Mouse (Mus musculus): ENCODE data around the gene Sptssb. TPM values are rescaled to one million over a fixed set of nuclear protein-coding genes. Genes with fewer than 3 reads are reported as not detected.

Gene Sptssb
- 0.89 and 0.99 TPM in 2 replicates for polyA plus RNA-seq (2014; fragmentation: Nextera tagmentation; extraction: Ambion mirVana)

- H3K4me3 ChIP-seq (ENCODE audit: low read depth, low read length): peak within 1 kb of the TSS; percentile 45
- 2% methylated on average over 24 of the region's 24 CpGs for WGBS (ENCODE audit: insufficient replicate concordance)
- no peaks in the 10 kb centered on the region for H3K9me3 ChIP-seq (replicated peaks; ENCODE audit: control insufficient read depth, low read length)
- H3K27me3 ChIP-seq (ENCODE audit: control insufficient read depth, insufficient read depth, low read length): 0 out of 2 replicates have a peak, but pooled peaks cover 2% of the 10 kb centered on the region
- ATAC-seq (replicated peaks; ENCODE audit: insufficient number of reproducible peaks, low FRiP score, low TSS enrichment): no peak
- H3K4me2 ChIP-seq: peak within 1 kb of the TSS; percentile 80
- H3K4me1 ChIP-seq (ENCODE audit: control insufficient read depth, insufficient read depth, low read length): no peaks in the 10 kb centered on the region
- H3K27ac ChIP-seq (ENCODE audit: low read depth, low read length): no peak within 1 kb of the TSS
- H3K9ac ChIP-seq (ENCODE audit: low read depth, low read length): peak within 1 kb of the TSS; percentile 30; the same call in 1 of the 2 replicates
- no peaks in the 10 kb centered on the region for H3K36me3 ChIP-seq (ENCODE audit: control insufficient read depth, insufficient read depth, low read length)
These were observed at the start of gene Sptssb for GRCm38 (mm10) chr3:69859858-69860588. Sptssb (minus strand) TSS chr3:69859940.

GRCm38 (mm10) chr3:69908074-69908473 is 48.3 kb upstream of the Sptssb start:
- Histone ChIP-seq H3K27me3 (ENCODE audit: control insufficient read depth, insufficient read depth, low read length) (no peaks in the 10 kb centered on the region), H3K9me3 (replicated peaks; ENCODE audit: control insufficient read depth, low read length) (no peaks in the 10 kb centered on the region), H3K9ac (ENCODE audit: low read depth, low read length) (no peak overlapping the region), H3K36me3 (ENCODE audit: control insufficient read depth, insufficient read depth, low read length) (no peaks in the 10 kb centered on the region), H3K27ac (ENCODE audit: low read depth, low read length) (no peak overlapping the region), H3K4me1 (ENCODE audit: control insufficient read depth, insufficient read depth, low read length) (no peaks in the 10 kb centered on the region; the same call in 1 of the 2 replicates), H3K4me3 (ENCODE audit: low read depth, low read length) (no peak overlapping the region), H3K4me2 (no peak overlapping the region)
- WGBS (ENCODE audit: insufficient replicate concordance): 50% methylated on average over 4 of the region's 4 CpGs
- ATAC-seq (replicated peaks; ENCODE audit: insufficient number of reproducible peaks, low FRiP score, low TSS enrichment): no peak

DNA sequence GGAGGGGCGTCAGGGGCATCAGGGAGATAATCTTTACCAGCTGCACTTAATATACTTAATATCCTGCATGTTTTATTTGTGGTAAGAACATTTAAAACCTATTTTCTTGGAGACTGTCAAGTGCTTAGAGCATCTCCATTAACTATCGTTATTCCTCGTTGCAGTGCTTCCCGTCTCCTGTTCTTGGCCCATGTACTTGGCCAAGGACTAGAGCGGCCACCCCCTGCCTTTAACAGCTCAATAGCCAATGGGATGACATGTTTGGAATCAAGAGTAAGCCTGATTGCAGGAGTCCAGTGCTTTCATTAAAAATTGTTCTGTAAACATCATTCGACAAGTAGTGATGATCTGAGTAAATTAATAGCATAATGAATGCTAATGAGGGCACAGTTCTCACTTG is 47.8 kb upstream of the Sptssb start:
- Histone ChIP-seq H3K27ac (ENCODE audit: low read depth, low read length) (no peak overlapping the region), H3K27me3 (ENCODE audit: control insufficient read depth, insufficient read depth, low read length) (no peaks in the 10 kb centered on the region), H3K9ac (ENCODE audit: low read depth, low read length) (no peak overlapping the region), H3K4me3 (ENCODE audit: low read depth, low read length) (no peak overlapping the region), H3K36me3 (ENCODE audit: control insufficient read depth, insufficient read depth, low read length) (no peaks in the 10 kb centered on the region), H3K4me2 (no peak overlapping the region), H3K4me1 (ENCODE audit: control insufficient read depth, insufficient read depth, low read length) (no peaks in the 10 kb centered on the region), H3K9me3 (replicated peaks; ENCODE audit: control insufficient read depth, low read length) (no peaks in the 10 kb centered on the region)
- ATAC-seq (replicated peaks; ENCODE audit: insufficient number of reproducible peaks, low FRiP score, low TSS enrichment): no peak
- WGBS (ENCODE audit: insufficient replicate concordance): 52% methylated on average over 6 of the region's 6 CpGs

- no peaks in the 10 kb centered on the region for H3K9me3 ChIP-seq (replicated peaks; ENCODE audit: control insufficient read depth, low read length)
- no peak overlapping the region for H3K27ac ChIP-seq (ENCODE audit: low read depth, low read length)
- no peak overlapping the region for H3K4me2 ChIP-seq
- H3K9ac ChIP-seq (ENCODE audit: low read depth, low read length): no peak overlapping the region
- no peak for ATAC-seq (replicated peaks; ENCODE audit: insufficient number of reproducible peaks, low FRiP score, low TSS enrichment)
- H3K4me1 ChIP-seq (ENCODE audit: control insufficient read depth, insufficient read depth, low read length): no peaks in the 10 kb centered on the region
- WGBS (ENCODE audit: insufficient replicate concordance): 78% methylated on average over 9 of the region's 9 CpGs
- no peaks in the 10 kb centered on the region for H3K36me3 ChIP-seq (ENCODE audit: control insufficient read depth, insufficient read depth, low read length)
- H3K4me3 ChIP-seq (ENCODE audit: low read depth, low read length): no peak overlapping the region
- H3K27me3 ChIP-seq (ENCODE audit: control insufficient read depth, insufficient read depth, low read length): no peaks in the 10 kb centered on the region
These were observed 43.2 kb upstream of the Sptssb start for GRCm38 (mm10) chr3:69902787-69903477.

DNA sequence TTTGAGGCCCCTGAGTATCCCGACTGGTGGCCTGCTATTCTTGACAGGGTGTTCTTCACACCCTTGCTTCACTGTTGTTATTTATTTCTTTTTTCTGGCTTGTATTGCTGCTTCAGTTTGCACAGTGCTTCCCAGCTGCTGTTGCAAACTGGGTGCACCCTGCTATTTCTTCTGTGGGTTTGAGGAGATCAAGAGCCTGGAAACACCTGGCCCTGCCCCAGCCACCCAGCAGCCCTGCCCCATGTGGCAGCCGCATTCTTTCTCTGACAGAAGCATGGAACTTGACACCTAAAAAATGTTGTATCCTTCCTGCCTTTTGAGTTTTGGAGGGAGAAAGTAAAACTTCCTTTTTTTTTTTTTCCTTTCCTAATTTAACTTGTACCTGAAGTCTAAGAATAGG is 42.6 kb upstream of the Sptssb start:
- H3K4me2 ChIP-seq: no peak overlapping the region
- no peak overlapping the region for H3K4me3 ChIP-seq (ENCODE audit: low read depth, low read length)
- 57% methylated on average over 2 of the region's 2 CpGs for WGBS (ENCODE audit: insufficient replicate concordance)
- H3K27me3 ChIP-seq (ENCODE audit: control insufficient read depth, insufficient read depth, low read length): no peaks in the 10 kb centered on the region
- no peaks in the 10 kb centered on the region for H3K9me3 ChIP-seq (replicated peaks; ENCODE audit: control insufficient read depth, low read length)
- no peaks in the 10 kb centered on the region for H3K36me3 ChIP-seq (ENCODE audit: control insufficient read depth, insufficient read depth, low read length)
- H3K4me1 ChIP-seq (ENCODE audit: control insufficient read depth, insufficient read depth, low read length): no peaks in the 10 kb centered on the region
- ATAC-seq (replicated peaks; ENCODE audit: insufficient number of reproducible peaks, low FRiP score, low TSS enrichment): no peak
- no peak overlapping the region for H3K27ac ChIP-seq (ENCODE audit: low read depth, low read length)
- no peak overlapping the region for H3K9ac ChIP-seq (ENCODE audit: low read depth, low read length)

DNA sequence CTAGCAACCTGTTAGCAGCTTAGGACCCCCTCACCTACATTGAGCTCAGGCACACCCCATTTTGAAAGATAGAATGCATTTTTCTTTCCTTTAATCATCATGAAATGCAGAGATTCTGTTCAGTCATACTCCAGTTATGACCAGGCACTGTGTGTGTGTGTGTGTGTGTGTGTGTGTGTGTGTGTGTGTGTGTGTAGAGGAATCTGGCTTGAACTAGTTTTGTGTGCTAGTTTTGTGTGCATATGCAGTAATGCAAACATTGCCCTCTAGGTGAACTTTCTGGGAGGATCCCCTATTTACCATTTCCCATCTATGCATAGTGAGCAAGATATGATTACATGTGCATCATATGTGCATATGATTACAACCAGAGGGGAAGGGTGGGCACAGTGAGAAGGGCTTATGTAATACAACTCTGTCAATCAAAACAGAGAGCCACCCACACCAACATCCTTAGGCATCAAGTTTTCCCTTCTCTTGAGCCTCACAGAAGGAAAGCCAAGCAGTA is 42.2 kb upstream of the Sptssb start:
- H3K36me3 ChIP-seq (ENCODE audit: control insufficient read depth, insufficient read depth, low read length): no peaks in the 10 kb centered on the region
- H3K4me1 ChIP-seq (ENCODE audit: control insufficient read depth, insufficient read depth, low read length): no peaks in the 10 kb centered on the region
- H3K9me3 ChIP-seq (replicated peaks; ENCODE audit: control insufficient read depth, low read length): no peaks in the 10 kb centered on the region
- no peak for ATAC-seq (replicated peaks; ENCODE audit: insufficient number of reproducible peaks, low FRiP score, low TSS enrichment)
- no peak overlapping the region for H3K4me2 ChIP-seq
- H3K9ac ChIP-seq (ENCODE audit: low read depth, low read length): no peak overlapping the region
- no peak overlapping the region for H3K4me3 ChIP-seq (ENCODE audit: low read depth, low read length)
- no peaks in the 10 kb centered on the region for H3K27me3 ChIP-seq (ENCODE audit: control insufficient read depth, insufficient read depth, low read length)
- H3K27ac ChIP-seq (ENCODE audit: low read depth, low read length): no peak overlapping the region

DNA sequence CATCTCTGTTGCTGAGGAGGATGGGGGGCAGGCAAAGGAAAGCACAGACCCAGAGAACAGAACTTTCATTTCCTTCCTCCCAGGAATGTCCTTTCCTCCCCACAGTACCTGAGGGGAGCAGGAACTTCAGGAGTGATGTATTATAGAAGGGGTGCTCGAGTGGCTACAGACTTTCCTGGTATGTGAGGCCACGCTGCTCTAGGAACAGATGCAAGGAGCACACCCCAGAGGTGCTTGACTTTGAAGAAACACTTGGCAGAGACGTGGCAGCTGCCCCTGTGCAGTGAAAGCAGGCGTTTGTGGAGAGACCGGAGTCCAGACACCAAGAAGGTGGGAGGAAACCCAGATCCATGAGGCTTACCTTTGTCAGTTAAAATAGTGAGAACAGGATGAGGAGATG is 40.6 kb upstream of the Sptssb start:
- H3K4me1 ChIP-seq (ENCODE audit: control insufficient read depth, insufficient read depth, low read length): no peaks in the 10 kb centered on the region
- no peak overlapping the region for H3K27ac ChIP-seq (ENCODE audit: low read depth, low read length)
- no peak overlapping the region for H3K9ac ChIP-seq (ENCODE audit: low read depth, low read length)
- WGBS (ENCODE audit: insufficient replicate concordance): 39% methylated on average over 5 of the region's 5 CpGs
- no peak for ATAC-seq (replicated peaks; ENCODE audit: insufficient number of reproducible peaks, low FRiP score, low TSS enrichment)
- H3K9me3 ChIP-seq (replicated peaks; ENCODE audit: control insufficient read depth, low read length): no peaks in the 10 kb centered on the region
- H3K27me3 ChIP-seq (ENCODE audit: control insufficient read depth, insufficient read depth, low read length): no peaks in the 10 kb centered on the region
- no peak overlapping the region for H3K4me3 ChIP-seq (ENCODE audit: low read depth, low read length)
- H3K36me3 ChIP-seq (ENCODE audit: control insufficient read depth, insufficient read depth, low read length): no peaks in the 10 kb centered on the region
- no peak overlapping the region for H3K4me2 ChIP-seq

- whole genome bisulfite sequencing (ENCODE audit: insufficient replicate concordance): 73% methylated on average over 7 of the region's 8 CpGs
- H3K4me3 ChIP-seq (ENCODE audit: low read depth, low read length): no peak overlapping the region
- H3K4me1 ChIP-seq (ENCODE audit: control insufficient read depth, insufficient read depth, low read length): no peaks in the 10 kb centered on the region
- H3K9ac ChIP-seq (ENCODE audit: low read depth, low read length): no peak overlapping the region
- H3K27me3 ChIP-seq (ENCODE audit: control insufficient read depth, insufficient read depth, low read length): no peaks in the 10 kb centered on the region
- no peaks in the 10 kb centered on the region for H3K9me3 ChIP-seq (replicated peaks; ENCODE audit: control insufficient read depth, low read length)
- no peaks in the 10 kb centered on the region for H3K36me3 ChIP-seq (ENCODE audit: control insufficient read depth, insufficient read depth, low read length)
- ATAC-seq (replicated peaks; ENCODE audit: insufficient number of reproducible peaks, low FRiP score, low TSS enrichment): no peak
- no peak overlapping the region for H3K4me2 ChIP-seq
- no peak overlapping the region for H3K27ac ChIP-seq (ENCODE audit: low read depth, low read length)
These were observed 38.3 kb upstream of the Sptssb start for GRCm38 (mm10) chr3:69897917-69898594.

Measured in heart, embryonic 11.5 days (tissue).